Mouse (Mus musculus): ENCODE results near the gene Scrn3.

The Scrn3 gene

GRCm38 (mm10) chr2:73312152-73313116, at the start of gene Scrn3, which contains the start of gene Cir1:
TSS of gene Scrn3 (plus strand) at chr2:73312601.
TSS of gene Cir1 (minus strand) at chr2:73312701.
- peak; percentile 94 for DNase-seq

GRCm38 (mm10) chr2:73263172-73263765, 49.1 kb upstream of the Scrn3 start:
- no peak for DNase-seq

GRCm38 (mm10) chr2:73263794-73264610, 48.4 kb upstream of the Scrn3 start:
- DNase-seq, result no peak

DNA sequence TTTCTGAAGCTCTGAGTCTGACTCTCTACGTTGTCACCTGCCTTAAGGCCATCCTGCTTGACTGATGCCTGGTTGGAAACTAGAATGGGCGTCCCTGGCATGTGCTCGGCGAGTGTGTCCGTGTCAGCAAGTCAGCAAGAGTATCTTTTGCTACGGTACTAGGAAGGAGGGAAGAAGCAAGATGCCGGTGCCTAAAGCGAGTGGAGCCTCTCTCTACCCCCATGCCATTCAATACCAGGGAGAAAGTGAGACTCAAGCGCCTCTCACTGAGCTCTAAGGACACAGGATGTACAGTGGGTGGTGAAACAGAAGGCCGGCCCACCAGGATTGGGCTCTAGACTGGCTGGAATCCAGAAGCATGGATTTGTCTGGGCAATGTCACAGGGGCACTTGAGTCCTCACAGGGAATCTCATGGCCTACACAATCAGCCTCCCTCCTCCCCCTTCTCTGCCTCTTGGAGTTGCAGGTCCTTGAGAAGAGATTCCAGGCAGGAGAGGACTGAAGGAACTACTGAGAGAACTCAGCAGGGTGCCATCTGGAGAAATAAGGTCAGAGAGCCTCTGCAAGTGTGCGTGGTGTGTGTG, 47.7 kb upstream of the Scrn3 start:
- DNase-seq, result no peak

GRCm38 (mm10) chr2:73266011-73266410, 46.4 kb upstream of the Scrn3 start:
- no peak for DNase-seq

DNA sequence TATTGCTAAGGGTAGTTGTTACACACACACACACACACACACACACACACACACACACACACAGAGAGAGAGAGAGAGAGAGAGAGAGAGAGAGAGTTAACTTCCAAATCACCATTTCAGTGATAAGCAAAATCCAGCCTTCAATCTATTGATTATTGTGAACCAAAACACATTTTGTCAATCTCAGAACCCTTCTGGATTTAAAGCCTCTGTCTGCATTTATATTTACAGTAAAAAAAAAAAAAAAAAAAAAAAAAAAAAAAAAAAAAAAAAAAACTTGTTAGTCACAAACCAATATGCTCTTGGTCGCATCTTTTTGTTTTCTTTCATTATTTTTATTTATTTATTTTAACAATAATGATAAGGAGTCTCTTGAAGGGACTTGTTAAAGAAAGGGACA, 45.8 kb upstream of the Scrn3 start:
- no peak for DNase-seq

DNA sequence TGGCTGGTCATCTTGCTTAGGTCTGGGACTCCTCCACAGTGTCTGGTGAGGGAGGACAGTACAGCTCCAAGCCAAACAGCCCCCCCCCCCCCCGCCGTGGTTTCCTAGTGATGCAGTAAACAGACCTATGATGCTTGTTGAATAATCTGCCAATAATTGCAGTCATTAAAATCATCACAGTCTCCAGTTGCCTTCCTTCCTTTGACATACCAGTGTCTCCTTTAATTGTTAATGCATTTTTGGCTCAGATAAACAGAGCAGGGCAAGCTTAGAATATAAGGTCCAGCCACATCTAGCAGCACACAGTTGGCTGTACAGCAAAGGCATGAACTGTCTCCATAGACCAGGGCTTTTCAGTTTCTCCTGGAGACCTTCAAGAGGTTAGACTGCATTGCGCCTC, 45.2 kb upstream of the Scrn3 start:
- DNase-seq, result no peak

- no peak for DNase-seq
These were observed 44.6 kb upstream of the Scrn3 start for GRCm38 (mm10) chr2:73267818-73268217.

DNA sequence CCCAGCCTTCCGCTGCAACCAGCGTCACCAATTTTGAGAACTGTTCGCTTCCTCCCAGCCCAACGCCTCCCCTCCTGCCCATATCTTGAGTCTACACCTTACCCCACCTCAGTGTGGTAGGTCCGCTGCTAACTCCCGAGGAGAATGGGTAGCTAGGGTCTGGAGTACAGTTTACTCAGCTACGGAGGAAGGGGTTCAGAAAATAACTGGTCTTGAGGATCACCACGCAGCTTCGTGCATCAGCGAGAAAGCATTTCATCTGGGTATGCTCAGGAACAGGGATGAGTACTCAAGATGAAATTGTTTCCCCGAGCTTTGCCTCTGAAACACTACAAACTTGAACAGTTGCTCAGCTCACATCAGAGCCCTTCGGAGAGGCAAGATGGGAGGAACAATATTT, 44.1 kb upstream of the Scrn3 start:
- DNase-seq, result no peak

GRCm38 (mm10) chr2:73268836-73269395, 43.5 kb upstream of the Scrn3 start:
- DNase-seq, result no peak

GRCm38 (mm10) chr2:73269666-73270065, 42.7 kb upstream of the Scrn3 start:
- DNase-seq, result no peak

DNA sequence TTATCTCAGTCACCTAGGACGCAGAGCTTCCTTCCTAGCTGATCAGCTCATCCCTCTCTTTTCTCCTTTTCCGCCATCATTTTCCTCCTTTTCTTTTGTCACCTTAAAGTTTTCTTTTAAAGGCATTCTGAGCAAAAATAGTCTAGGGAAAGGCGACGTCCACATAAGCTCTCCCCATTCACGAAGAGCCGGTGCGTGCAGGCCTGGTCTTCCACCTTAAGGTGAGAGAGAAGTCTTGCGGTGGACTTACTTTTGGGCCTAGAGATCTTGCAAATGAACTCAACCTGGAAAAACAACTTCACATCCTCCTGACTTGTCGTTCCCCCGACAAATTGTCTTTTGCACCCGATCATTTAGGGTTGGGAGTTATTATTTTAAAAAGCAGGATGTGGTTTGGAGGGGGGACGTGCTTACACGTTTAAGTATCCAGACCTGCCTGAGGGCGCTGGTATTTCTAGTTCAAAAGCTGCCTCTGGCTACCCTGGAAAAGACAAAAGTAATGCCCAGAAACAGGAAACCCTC, 42.3 kb upstream of the Scrn3 start:
- DNase-seq, result no peak

GRCm38 (mm10) chr2:73270593-73271458, 41.6 kb upstream of the Scrn3 start:
- no peak for DNase-seq

- no peak for DNase-seq
These were observed 40.8 kb upstream of the Scrn3 start, which contains the start of gene Sp9 for GRCm38 (mm10) chr2:73271459-73272161. TSS of gene Sp9 (plus strand) at chr2:73271925.

- no peak for DNase-seq
These were observed 39.8 kb upstream of the Scrn3 start for GRCm38 (mm10) chr2:73272351-73273248.

- DNase-seq, result no peak
These were observed 38.9 kb upstream of the Scrn3 start for GRCm38 (mm10) chr2:73273249-73274118.

DNA sequence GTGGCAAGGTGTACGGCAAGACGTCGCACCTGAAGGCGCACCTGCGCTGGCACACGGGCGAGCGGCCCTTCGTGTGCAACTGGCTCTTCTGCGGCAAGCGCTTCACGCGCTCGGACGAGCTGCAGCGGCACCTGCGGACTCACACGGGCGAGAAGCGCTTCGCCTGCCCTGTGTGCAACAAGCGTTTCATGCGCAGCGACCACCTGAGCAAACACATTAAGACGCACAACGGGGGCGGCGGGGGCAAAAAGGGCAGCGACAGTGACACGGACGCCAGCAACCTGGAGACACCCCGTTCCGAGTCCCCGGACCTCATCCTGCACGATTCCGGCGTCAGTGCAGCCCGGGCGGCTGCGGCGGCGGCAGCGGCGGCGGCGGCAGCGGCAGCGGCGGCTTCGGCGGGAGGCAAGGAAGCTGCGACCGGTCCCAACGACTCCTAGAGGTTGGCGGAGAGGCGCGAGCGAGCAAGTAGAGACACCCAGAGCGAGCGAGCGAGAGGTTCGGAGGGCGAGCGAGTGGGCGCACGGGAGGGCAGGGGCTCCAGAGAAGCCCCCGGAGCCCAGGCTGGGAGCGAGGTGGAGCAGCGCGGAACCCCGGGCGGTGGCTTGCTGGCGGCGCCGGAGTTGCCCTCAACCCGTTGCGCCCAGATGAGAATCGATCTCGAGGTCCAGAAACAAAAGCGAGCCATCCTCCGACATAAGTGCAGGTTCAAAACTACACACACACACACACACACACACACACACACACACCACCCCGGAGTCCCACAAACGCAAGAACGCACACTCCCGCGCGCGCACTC, 38.1 kb upstream of the Scrn3 start:
- no peak for DNase-seq
